Mouse (Mus musculus) NIH3T3 (cell line): ENCODE data around the gene Cldn7.

Experiments used
- DNase-seq: peaks from one replicate; pipeline ENCODE4 v3.0.0-alpha.2; 2012; ENCODE audit warnings: low read depth

Gene Cldn7

DNA sequence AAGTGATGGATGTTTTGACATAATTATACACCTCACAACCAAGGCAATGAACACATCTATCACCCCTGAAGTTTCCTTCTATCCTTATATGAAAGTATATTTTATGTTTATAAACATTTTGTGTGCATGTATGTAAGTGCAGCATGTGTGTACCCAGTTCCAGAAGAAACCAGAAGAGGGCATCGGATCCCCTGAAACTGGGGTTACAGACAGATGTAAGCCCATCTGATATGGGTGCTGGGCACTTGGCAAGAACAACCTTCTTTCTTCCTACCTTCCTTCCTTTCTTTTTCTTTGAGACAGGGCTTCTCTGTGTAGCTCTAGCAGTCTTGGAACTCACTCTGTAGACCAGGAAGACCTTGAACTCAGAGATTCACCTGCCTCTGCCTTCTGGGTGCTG lies 8.4 kb upstream of the Cldn7 start:
- DNase-seq: peak; percentile 23

DNA sequence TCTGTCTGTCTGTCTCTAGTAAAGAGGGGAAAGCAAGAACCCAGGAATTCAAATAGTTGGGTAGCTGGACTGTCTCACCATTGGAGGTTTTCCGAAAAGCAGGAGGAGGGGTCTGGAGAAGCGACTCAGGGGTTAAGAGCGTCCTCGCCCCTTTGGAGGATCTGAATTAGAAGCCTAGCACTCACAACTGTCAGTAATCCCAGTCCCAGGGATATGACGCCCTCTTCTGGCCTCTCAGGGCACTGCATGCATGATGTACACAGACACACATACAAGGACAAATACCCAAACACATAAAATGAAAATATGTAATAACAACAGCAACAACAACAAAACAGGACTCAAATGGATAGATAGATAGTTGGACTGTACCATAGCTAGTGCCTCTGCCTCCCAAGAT lies 4.0 kb upstream of the Cldn7 start:
- DNase-seq: peak; percentile 46

DNA sequence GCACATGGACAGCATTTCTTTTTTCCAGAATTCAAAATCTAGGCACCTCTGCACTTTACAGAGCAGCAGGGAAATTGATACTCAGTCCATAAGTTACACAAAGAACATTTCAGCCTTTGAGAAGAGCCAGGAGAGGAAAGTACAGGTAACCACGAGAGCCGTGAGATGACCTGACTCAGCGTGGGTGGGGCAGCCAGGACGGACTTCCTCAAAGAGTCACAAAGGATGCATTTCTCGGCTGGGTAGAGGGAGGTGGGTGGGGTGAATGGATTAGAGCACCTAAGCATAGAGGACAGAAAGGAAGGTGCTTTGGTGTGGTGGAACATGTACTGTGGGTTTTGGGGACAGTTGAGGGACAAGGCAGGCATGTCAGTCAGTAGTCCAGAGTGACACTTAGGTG lies 2.7 kb upstream of the Cldn7 start:
- no peak for DNase-seq

DNA sequence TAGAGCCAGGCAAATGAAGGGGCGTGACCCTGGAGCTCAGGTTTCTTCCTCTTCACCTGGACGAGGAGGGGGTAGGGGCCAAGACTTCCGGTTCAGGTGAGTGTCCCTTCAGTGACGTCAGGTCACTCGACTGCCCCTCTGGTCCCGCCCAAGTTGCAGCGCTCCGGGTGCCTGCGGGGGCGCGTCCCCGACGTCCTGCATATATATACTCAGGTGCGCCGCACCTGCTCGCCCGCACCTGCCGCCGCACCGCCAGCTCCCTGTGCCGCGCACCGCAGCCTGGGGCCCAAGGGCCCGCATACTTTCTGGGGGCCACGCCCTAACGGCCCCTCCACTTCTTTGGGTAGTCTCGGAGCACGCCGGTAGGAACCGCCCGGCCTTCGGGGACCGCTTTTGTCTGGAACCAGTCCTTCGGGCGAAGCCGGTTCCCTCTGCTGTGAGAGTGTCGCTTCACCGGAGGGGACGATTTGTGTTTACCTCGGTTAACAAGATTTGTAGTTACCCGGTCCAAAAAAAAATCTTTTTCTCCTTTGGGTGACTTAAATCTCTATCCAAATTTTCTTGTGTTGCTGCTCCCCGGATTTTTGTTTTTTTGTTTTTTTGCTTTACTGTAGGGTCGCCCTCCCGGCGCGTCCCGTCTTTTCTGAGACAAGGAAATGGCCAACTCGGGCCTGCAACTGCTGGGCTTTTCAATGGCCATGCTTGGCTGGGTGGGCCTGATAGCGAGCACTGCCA lies 859 bp downstream of the Cldn7 start:
- DNase-seq: no peak

DNA sequence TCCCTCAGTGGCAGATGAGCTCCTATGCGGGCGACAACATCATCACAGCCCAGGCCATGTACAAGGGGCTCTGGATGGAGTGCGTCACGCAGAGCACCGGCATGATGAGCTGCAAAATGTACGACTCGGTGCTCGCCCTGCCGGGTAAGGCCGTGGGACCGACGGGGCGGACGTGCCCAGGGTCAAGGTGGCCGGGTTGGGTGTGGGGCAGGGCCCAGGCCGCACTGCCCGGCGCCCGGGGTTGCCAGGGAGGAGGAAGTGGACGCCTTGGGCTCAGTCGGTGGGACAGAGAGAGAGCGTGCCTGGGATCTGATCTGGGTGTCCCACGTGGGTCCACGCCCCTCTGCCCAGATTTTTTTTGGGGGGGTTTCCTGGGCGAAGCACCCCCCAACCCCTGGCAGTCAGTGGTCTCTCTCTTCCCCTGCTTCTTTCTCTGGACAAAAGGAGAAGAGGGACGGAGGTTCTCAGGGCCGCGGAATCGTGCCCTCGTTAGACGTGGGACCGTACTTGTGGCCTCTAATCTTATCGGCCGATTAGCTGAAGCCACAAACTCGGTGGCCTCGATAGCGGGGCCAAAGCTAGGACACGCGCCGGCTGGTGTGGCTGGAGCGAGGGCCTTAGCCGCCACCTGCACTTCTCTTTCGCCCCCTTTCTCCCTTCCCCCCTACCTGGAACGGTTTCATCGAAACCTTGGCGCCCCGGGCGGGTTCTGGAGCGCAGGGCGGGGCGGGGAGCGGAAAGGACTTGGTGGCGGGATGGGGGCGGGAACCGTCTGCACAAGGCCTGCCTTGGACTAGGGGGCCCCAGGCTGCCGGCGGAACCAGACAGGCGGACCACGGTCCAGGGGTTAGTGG lies 1.7 kb downstream of the Cldn7 start:
- no peak for DNase-seq

DNA sequence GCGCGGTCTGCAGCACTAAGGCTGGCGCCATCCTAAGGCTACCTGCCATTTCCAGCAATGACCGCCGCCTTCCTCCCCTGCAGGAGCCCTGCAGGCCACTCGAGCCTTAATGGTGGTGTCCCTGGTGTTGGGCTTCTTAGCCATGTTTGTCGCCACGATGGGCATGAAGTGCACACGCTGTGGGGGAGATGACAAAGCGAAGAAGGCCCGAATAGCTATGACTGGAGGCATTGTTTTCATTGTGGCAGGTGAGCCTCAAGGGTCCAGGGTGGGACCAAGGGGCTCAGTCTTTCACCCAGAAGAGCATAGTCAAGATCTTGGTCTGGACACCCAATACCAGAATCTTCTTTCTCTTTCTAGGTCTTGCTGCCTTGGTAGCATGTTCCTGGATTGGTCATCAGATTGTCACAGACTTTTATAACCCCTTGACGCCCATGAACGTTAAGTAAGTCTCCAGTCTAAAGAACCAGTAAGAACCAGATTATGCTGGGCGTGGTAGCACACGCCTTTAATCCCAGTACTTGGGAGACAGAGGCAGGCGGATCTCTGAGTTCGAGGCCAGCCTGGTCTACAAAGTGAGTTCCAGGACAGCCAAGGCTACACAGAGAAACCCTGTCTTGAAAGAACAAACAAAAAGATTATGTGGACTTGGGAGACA lies 2.4 kb downstream of the Cldn7 start:
- no peak for DNase-seq

DNA sequence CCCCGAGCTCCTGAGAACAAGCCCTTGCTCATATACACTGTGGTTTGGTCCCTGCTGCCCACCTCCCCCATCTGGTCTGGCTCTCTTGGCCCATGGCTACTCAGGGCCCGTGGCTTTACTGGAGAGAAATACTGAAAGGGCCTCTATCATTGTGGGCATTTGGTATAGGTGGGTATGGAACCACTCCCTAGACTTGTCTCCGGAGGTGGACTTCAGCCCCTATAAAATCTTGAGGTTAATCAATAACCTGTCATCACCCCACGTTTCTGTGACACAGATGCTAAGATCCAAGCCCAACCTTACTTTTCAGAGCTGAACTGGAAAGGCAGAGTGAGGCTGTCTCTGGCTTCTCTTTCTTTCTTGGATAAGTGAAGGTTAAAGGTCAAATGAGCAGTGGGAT lies 4.2 kb downstream of the Cldn7 start:
- no peak for DNase-seq

DNA sequence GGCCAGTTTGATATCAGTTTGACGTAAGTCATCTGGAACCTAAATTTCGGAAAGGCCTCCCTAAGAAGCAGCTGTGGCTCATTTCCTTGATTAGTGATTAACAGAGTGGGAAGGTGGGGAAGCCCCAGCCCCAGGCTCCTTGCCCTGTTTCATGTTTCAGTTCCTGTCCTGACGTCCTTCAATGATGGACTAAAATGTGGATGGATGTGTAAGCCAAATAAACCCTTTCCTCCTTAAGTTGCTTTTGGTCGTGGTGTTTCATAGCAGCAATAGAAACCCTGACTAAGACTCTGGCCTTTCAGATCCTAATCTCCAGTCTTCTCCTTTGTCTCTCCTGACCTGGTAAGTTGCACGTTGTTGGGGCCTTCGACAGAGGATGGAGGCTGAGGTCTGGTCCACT lies 5.6 kb downstream of the Cldn7 start:
- no peak for DNase-seq

DNA sequence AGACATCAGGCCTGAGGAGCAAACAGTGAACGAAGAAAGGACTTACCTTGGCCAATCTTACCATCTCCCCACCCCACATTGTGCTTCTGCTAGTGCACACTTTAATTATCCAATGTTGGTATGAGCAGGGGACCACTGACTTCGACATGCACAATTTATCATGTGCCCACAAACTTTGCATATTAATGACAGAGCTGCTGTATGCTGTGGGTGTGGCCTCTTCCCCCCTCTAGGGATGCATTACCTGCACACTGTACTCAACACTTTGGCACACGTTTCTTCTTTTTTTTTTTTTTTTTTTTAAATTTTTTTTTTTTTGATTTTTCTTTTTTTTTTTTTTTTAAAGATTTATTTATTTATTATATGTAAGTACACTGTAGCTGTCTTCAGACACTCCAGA lies 6.2 kb downstream of the Cldn7 start:
- DNase-seq: no peak

DNA sequence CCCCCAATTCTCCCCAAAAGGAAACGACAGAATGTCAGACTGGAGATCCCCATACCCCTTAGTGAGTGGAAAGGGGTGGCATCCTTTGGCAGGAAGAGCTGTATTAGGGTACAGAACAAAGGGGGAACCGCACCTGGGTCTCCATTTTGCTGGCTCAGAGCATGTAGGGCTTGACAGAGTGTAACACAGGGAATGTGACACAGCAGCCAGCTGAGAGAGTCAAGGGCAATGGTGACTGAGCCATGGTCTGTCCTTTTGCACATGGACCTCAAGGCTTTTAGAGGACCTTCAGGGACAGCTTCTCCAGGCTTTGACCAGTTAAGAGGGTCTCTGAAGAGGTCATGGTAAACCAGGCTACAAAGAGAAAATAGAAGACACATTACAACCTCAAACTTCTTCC lies 10.3 kb downstream of the Cldn7 start:
- no peak for DNase-seq

DNA sequence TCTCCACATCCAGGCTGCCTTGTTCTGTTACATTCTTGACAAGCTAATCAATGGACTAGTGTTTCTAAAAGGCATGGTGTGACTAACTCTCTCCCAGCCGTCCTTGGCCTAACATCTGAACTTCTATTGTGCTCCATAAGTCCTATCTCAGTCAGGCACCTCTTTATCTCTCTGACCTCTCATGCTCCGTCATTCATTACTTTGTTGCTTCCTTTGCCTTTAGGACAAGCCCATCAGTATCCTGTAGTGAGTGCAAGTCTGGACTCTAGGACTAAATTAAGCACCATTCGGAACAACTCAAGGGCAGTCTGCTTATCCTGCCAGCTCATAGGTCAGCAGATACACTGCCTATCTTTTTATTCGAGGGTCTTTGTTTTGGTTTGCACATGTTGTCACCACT lies 11.7 kb downstream of the Cldn7 start:
- no peak for DNase-seq

DNA sequence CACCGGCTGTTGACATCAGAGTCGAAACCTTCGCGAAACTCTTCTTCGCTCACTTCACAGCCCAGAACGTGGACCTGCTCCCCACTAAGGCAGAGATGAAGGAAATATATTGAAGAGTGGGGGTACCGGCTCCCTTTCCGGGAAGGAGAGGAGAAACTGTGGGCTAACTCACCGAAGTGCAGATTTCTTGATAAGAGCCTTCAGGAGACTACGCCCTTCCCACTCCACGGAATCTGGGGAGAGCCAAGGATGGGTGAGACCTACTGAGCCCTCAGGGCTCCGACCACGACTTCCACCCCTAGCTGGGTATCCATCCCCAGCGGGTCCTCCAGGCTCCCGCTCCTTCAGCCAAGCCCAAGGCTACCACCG lies 15.2 kb downstream of the Cldn7 start:
- DNase-seq: no peak

DNA sequence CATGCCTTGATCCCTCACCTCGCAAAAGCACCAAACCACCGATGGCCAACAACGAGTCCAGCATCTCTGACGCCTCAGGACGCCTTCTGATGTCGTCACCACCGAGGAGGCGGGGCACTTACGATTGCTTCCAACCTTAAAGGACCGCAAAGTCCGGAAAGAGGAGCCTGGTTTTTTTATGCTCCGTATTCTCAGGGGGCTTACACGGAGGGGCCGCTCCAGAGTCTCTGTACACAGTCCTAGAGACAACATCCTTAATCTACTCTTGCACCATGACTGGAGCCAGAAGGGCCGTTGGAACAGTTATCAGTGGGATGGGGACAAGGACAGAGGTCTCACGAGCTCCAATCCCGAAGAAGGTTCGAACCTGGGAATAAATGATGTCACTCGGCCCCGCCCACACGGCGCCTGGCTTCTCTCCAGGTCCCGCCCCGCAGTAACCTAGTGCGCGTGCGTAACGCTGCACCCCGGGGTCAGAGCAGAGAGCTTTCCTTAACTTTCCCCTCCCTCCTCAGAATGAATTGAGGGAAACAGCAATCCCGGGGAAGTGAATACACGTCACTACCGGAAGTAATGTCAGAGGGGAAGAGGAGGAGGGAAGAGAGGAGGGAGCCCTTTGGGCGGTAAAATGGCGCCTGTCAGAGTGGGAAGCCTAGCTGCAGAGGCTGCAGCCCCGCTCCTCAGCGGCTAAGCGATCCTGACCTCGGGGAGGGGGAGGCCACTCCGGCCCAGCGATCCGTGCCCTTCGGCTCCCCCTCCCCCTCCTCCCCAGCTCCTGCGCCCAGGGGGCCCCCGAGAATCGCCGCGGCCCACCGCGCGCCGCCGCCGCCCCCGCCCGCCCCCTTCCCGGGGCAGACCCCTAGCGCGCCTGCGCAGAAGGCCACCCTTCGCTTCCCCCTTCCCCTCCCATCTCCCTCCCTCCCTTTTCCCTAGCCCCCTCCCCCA lies 15.9 kb downstream of the Cldn7 start:
- DNase-seq: peak; percentile 99

DNA sequence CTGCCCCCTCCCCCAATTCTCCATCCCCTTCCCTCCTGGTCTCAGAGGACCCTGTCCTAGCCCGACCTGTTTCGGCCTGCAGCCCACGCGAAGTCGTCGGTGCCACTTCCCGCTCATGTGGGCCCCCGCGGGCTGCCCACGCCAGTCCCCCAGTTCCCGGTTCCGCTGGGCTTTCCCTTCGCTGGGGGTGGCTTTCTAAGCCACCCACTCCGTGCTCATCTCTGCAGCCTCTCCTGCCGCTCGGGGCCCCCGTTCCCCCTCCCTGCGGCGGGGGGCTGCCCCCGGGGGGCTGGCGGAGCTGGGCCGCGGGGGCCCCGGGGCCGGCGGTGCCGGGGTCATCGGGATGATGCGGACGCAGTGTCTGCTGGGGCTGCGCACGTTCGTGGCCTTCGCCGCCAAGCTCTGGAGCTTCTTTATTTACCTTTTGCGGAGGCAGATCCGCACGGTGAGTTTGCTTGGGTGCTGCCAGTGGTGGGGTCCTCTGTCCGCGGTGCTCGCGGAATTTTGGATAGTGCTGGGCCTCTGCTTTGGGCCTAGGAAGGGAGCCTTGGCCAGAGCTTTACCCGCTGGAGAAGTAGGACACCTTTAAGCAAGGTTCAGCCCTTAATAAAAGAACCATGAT lies 16.7 kb downstream of the Cldn7 start, which contains the start of gene Ctdnep1:
Ctdnep1 (plus strand) TSS at position 16 of the 622 bp plus-strand sequence.
- peak; percentile 56 for DNase-seq

DNA sequence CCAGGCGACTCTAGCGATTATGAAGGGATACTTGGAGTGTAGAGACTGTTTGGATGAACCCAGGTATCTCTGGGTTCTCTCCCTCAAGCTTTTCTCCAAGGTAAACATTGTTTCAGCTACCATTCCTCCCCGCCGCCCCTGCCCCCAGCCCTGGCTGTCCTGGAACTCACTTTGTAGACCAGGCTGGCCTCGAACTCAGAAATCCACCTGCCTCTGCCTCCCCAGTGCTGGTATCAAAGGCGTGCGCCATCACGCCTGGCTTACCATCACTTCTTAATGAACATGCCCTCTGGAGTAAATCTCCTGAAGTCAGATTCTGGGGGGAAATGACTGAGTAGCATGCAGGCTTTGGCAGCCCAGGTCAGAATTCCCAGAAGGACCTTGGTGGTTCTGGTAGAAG lies 17.6 kb downstream of the Cldn7 start, which contains the start of gene Elp5:
Elp5 (minus strand) TSS at position 293 of the 400 bp plus-strand sequence.
- no peak for DNase-seq

DNA sequence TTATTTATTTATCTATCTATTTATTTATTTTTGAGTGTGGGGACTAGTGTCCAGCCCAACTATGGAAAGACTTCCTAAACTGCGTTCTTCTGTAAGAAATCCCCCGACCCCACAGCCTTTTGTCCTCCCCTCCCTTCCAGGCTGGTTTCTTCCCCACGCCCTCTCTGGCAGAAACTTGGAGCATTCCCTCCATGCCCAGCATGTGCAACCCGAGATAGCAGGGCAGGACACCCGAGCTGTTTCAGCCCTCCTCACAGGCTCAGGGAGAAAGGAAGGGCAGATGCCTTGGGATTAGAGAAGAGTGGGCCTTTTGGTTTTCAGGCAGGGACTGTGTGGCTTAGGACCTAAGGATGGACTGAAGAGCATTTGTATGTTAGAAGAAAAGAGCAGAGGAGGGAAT lies 18.3 kb downstream of the Cldn7 start:
- DNase-seq: peak; percentile 38

DNA sequence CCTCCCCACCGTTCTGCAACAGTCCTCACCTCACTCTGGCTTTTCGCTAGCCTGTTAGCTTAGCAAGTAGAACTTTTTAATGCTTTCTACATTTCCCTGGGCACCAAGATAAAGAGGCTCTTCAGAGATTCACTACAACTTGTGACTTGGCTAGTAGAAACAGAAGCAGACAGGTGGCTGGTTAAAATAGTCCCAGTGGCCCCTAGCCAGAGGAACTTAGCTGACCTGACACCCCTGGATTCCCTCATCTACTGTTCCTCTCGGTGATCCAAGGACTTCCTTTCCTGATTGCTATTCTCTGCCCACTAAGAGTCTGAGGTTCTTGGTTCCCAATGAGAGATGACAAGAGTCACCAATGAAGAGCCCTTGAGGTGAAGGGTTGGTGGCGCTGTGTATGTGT lies 18.8 kb downstream of the Cldn7 start:
- DNase-seq: no peak

DNA sequence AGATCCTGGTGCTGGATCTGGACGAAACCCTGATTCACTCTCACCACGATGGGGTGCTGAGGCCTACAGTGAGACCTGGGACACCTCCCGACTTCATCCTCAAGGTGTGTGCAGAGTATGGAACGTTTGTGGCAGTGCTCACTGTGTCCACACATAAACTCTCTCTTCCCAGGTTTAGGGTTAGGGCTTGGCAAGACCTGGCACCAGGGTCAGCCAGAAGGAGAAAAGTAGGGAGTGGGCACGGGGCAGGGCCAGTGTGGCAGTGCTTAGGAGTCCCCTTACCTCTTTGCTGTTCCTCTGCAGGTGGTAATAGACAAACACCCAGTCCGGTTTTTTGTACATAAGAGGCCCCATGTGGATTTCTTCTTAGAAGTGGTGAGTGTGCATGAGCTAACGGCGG lies 19.9 kb downstream of the Cldn7 start:
- no peak for DNase-seq

DNA sequence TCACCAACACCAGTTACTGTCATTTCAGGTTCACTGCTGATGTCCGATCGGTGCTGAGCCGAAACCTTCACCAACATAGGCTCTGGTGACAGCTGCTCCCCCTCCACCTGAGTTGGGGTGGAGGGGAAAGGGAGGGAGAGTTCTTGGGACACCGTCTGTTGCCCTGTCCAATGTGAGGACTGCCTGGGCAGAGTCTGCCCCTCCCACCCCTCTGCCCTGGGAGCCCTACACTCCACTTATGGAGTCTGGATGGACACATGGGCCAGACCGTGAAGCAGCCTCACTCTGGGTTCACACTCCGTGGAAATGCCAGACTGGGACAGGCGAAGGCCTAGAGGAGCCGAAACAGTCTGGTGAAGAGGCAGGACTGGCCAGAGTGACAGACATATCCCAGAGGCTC lies 25.4 kb downstream of the Cldn7 start:
- DNase-seq: no peak

DNA sequence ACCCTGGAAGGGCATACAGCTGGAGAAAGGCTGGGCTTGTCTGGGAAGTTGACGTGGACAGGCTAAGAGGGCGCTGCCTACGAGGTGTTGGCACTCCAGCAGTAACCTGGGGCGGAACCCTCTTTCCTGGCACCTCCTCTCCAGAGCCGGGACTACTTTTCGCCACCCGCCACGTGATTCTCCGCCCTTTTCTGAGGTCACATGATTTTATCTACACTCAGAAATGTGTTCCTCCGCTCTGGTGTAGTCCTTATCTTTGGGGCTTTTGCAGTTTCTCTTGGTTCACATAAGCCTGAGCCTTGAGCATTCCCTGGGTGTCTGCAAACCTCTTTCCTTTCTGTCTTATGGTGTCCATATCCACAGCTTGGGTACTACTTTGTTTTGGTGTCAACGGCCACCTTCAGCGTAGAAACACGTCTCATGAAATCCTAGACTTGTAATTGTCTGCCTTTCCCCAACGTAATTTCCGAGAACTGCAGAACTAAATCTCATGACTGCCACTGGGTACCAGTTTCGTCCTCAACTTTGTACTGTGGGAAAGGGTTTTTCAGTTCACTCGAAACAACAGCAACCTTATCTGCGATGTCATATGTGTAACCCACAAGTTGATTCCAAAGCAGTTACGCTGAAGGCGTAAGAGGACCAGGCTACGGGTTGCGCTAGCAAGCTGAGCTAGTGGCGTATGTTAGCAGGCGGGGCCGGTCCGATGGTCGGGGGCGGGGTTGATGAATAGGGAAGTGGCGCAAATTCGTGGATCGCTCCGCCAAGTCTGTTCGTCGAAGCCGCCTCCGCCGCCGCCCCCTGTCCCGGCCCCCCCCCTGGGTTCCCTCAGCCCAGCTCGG lies 26.5 kb downstream of the Cldn7 start, which contains the start of gene Gabarap:
Gabarap (plus strand) TSS at position 294 of the 842 bp plus-strand sequence.
- peak; percentile 98 for DNase-seq
